Mouse (Mus musculus) bone marrow, adult 2 months (tissue): Measurements from ENCODE around the gene Bex3.

Experiments
- CTCF ChIP-seq: fragments of 200-500 bp; IDR thresholded peaks from 2 replicates; pipeline ENCODE4 v1.5.1; 2011; ENCODE audit warnings: low read length, control low read depth; ENCODE audit not compliant: control insufficient read depth, insufficient read depth
- POLR2A ChIP-seq: fragments of 200-500 bp; IDR thresholded peaks from 2 replicates; pipeline ENCODE4 v1.6.1; 2011; ENCODE audit warnings: low read depth, mild to moderate bottlenecking, control low read depth, low read length, borderline replicate concordance; ENCODE audit not compliant: control insufficient read depth

DNA sequence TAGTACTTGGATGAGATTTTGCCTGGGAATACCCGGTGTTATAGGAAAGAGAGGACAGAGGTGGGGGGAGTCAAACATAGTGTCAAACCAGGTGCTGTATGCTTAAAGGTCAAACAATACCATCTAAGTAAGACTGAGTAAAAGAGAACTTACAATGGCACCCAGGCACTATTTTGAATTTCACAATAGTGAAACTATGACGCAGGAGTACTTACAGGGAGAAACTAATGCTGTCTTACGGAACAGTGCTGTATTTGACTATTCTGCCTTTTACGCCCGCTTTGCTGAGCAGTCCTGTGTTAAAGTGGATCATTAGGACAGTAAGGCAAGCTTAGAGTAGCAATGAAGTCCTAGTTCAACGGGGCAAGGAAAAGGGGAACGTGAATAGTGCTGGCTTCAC is 7.5 kb downstream of the Bex3 start:
- TF ChIP-seq CTCF (no peak), POLR2A (no peak)
